Mouse (Mus musculus) spleen, adult 2 months (tissue): ENCODE measurements at regions not wholly inside any gene's neighbourhood (a gene's known extent, or its start where the extent isn't known, plus 50 kb on each side); places are given as distances from the start of the nearest gene placed in this dataset.

Experiments
- CTCF ChIP-seq: fragments of 200-500 bp; IDR thresholded peaks from 2 replicates; pipeline ENCODE4 v1.5.1; 2011; ENCODE audit warnings: mild to moderate bottlenecking, inconsistent platforms; ENCODE audit not compliant: insufficient read depth, insufficient read length, insufficient replicate concordance; ENCODE audit errors: extremely low read depth
- POLR2A ChIP-seq: fragments of 200-500 bp; IDR thresholded peaks from 2 replicates; pipeline ENCODE4 v1.6.1; 2011; ENCODE audit warnings: low read depth, low read length, inconsistent platforms

GRCm38 (mm10) chr17:27355056-27355455, 150.8 kb upstream of the Lemd2 start:
- no peak for TF ChIP-seq POLR2A
- TF ChIP-seq CTCF: no peak
